Mouse (Mus musculus): ENCODE measurements at regions not wholly inside any gene's neighbourhood (a gene's known extent, or its start where the extent isn't known, plus 50 kb on each side); places are given as distances from the start of the nearest gene placed in this dataset.

GRCm38 (mm10) chr8:125619336-125619906 lies 49.8 kb upstream of the Sipa1l2 start:
- peak; percentile 28 to 37 for DNase-seq (ENCODE audit: low spot score in 2 of 2)

All from layer of hippocampus, adult 8-10 months (tissue).